Mouse (Mus musculus): ENCODE data around the gene Ppp2r5a. TPM values are rescaled to one million over a fixed set of nuclear protein-coding genes. Genes with fewer than 3 reads are reported as not detected.

The Ppp2r5a gene
- polyA plus RNA-seq (2014; fragmentation: Illumina TruSeq; extraction: RNeasy Lipid Tissue Mini Kit (QIAGEN cat#74804); ENCODE audit: low read depth, low replicate concordance): 297 TPM

GRCm38 (mm10) chr1:191403074-191403473, at the start of gene Ppp2r5a:
Gene Ppp2r5a (minus strand): TSS chr1:191403272.

GRCm38 (mm10) chr1:191325726-191326232, 77.3 kb downstream of the Ppp2r5a start, which contains the start of gene Tmem206:
Gene Tmem206 (plus strand): TSS chr1:191325912.

GRCm38 (mm10) chr1:191317591-191318196, 85.4 kb downstream of the Ppp2r5a start, which contains the start of gene Nenf:
Gene Nenf (minus strand): TSS chr1:191318194.

Other genes with a start within 250 kb of the Ppp2r5a start
- gene Fam71a, start 238.5 kb downstream of the Ppp2r5a start, polyA plus RNA-seq (2014; fragmentation: Illumina TruSeq; extraction: RNeasy Lipid Tissue Mini Kit (QIAGEN cat#74804); ENCODE audit: low read depth, low replicate concordance): not detected
- gene Atf3, start 185.2 kb downstream of the Ppp2r5a start, polyA plus RNA-seq (2014; fragmentation: Illumina TruSeq; extraction: RNeasy Lipid Tissue Mini Kit (QIAGEN cat#74804); ENCODE audit: low read depth, low replicate concordance): 0.99 TPM
- gene Nenf, start 85.1 kb downstream of the Ppp2r5a start, polyA plus RNA-seq (2014; fragmentation: Illumina TruSeq; extraction: RNeasy Lipid Tissue Mini Kit (QIAGEN cat#74804); ENCODE audit: low read depth, low replicate concordance): not detected
- 7.1 TPM for gene Tmem206, start 77.4 kb downstream of the Ppp2r5a start, polyA plus RNA-seq (2014; fragmentation: Illumina TruSeq; extraction: RNeasy Lipid Tissue Mini Kit (QIAGEN cat#74804); ENCODE audit: low read depth, low replicate concordance)
- gene Dtl, start 172.3 kb upstream of the Ppp2r5a start, polyA plus RNA-seq (2014; fragmentation: Illumina TruSeq; extraction: RNeasy Lipid Tissue Mini Kit (QIAGEN cat#74804); ENCODE audit: low read depth, low replicate concordance): 2.7 TPM
- 10.9 TPM for gene Ints7, start 172.4 kb upstream of the Ppp2r5a start, polyA plus RNA-seq (2014; fragmentation: Illumina TruSeq; extraction: RNeasy Lipid Tissue Mini Kit (QIAGEN cat#74804); ENCODE audit: low read depth, low replicate concordance)

All from adrenal gland, adult 10 weeks (tissue).